Mouse (Mus musculus): ENCODE measurements at regions not wholly inside any gene's neighbourhood (a gene's known extent, or its start where the extent isn't known, plus 50 kb on each side); places are given as distances from the start of the nearest gene placed in this dataset.

- no peak for TF ChIP-seq POLR2A (IDR thresholded peaks at IDR 0.05; ENCODE audit: extremely low read depth, insufficient read depth, low read length)
- TF ChIP-seq CTCF (IDR thresholded peaks at IDR 0.05; ENCODE audit: low read depth, low read length): no peak
Measured at GRCm38 (mm10) chr11:7434591-7434990, 220.9 kb upstream of the Igfbp3 start.
